Mouse (Mus musculus) limb, embryonic 15.5 days (tissue): ENCODE measurements at regions not wholly inside any gene's neighbourhood (a gene's known extent, or its start where the extent isn't known, plus 50 kb on each side); places are given as distances from the start of the nearest gene placed in this dataset.
A peak's percentile ranks its signal among the peaks of the same experiment; 100 is the strongest.

ENCODE experiments used
- ATAC-seq: fragments of 200-750 bp; cut with Nextera tagmentation; 2 replicates; pipeline ENCODE4 v1.8.0; 2017; ENCODE audit warnings: low read depth, moderate TSS enrichment; ENCODE audit not compliant: insufficient number of reproducible peaks, low FRiP score, low TSS enrichment
- H3K27ac ChIP-seq: fragments of 300-500 bp; sonication (generic); 2 replicates; pipeline ENCODE4 v1.5.1; 2015; ENCODE audit warnings: moderate library complexity, mild to moderate bottlenecking, inconsistent platforms
- H3K27me3 ChIP-seq: fragments of 300-500 bp; sonication (generic); 2 replicates; pipeline ENCODE4 v1.6.1; 2015; ENCODE audit warnings: inconsistent platforms
- H3K36me3 ChIP-seq: fragments of 300-500 bp; sonication (generic); 2 replicates; pipeline ENCODE4 v1.6.1; 2015; ENCODE audit warnings: inconsistent platforms
- H3K4me1 ChIP-seq: fragments of 300-500 bp; sonication (generic); 2 replicates; pipeline ENCODE4 v1.6.1; 2015; ENCODE audit warnings: inconsistent platforms
- H3K4me2 ChIP-seq: fragments of 300-500 bp; sonication (generic); 2 replicates; pipeline ENCODE4 v1.6.1; 2015; ENCODE audit warnings: mild to moderate bottlenecking, inconsistent platforms
- H3K4me3 ChIP-seq: fragments of 300-500 bp; sonication (generic); 2 replicates; pipeline ENCODE4 v1.5.1; 2015; ENCODE audit warnings: mild to moderate bottlenecking, inconsistent platforms
- H3K9ac ChIP-seq: fragments of 300-500 bp; sonication (generic); 2 replicates; pipeline ENCODE4 v1.6.1; 2015; ENCODE audit warnings: inconsistent platforms
- H3K9me3 ChIP-seq: fragments of 300-500 bp; sonication (generic); 2 replicates; pipeline ENCODE4 v1.6.1; 2016; ENCODE audit warnings: inconsistent platforms
- WGBS: fragments of 180-500 bp; shearing (Covaris S2); methylation state at CpG from one replicate; pipeline ENCODE4 v1.1.7; 2015; 5-methylcytosine and 5-hydroxymethylcytosine counted together

DNA sequence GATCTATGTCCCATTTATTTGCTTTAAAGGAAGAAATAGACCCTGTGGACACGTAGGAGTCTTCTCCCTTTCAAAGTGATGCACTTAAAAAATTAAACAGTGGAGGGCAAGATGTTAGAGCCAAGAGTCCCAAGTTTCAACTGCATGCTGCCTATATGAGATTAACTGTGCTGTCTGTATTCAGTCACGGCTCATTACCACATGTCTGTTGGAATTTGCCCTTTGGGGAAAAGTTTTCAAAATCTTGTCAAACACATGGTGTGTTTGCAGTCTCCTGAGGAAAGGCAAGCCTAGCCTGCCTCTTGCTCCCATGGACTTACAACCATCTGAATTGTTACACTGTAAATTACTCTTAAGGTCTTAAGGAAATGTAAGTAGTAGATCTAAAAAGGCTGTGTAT lies 211.9 kb upstream of the Gimd1 start:
- H3K36me3 ChIP-seq: no peaks in the 10 kb centered on the region
- H3K27me3 ChIP-seq: no peaks in the 10 kb centered on the region
- no peaks in the 10 kb centered on the region for H3K9me3 ChIP-seq
- no peak overlapping the region for H3K9ac ChIP-seq
- no peak overlapping the region for H3K4me3 ChIP-seq
- no peak overlapping the region for H3K4me2 ChIP-seq
- H3K27ac ChIP-seq: no peak overlapping the region
- H3K4me1 ChIP-seq: 0 out of 2 replicates have a peak, but pooled peaks cover 3% of the 10 kb centered on the region
- no peak for ATAC-seq
- WGBS: 44% methylated on average over 2 of the region's 2 CpGs

DNA sequence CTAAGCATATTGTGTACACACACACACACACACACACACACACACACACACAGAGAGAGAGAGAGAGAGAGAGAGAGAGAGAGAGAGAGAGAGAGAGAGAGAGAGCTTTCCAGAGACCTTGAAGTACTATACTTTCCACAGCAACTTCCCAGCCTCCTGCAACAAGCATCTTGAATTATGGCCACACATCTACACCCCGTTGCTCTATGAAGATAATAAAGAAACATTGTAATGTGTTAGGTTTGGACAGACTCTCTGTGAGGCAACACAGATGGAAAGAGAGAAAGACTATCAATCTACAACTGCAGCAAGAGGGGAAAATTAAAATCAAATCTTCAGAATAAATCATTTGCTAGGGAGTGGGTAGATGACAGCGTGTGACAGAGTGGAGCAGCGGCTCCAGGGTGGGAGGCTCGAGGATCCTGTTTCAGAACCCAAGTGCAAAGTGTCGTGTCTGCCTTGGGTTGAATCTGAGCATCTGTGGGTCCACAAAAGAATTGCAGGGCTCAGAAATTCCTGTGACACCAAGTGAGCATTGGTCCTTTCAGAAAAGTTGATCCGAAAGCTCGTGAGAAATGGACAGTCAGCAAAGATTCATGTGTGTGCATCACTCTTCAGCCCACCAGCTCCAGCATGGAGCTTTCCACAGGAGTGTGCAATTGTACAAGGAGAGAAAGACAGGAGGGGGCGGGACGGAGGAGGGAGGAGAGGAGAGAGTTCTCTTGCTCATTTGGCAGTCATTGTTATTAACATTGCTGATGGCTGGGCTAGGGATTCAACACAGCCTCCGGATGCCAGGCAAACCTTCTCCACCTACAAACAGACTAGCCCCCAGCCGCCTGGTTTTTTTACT lies 203.6 kb upstream of the Gimd1 start:
- H3K27me3 ChIP-seq: no peaks in the 10 kb centered on the region
- H3K36me3 ChIP-seq: no peaks in the 10 kb centered on the region
- no peak for ATAC-seq
- H3K4me2 ChIP-seq: no peak overlapping the region
- no peaks in the 10 kb centered on the region for H3K9me3 ChIP-seq
- 44% methylated on average over 11 of the region's 11 CpGs for WGBS
- no peak overlapping the region for H3K9ac ChIP-seq
- no peak overlapping the region for H3K4me3 ChIP-seq
- peaks cover 17% of the 10 kb centered on the region; the same call in 1 of the 2 replicates for H3K4me1 ChIP-seq
- H3K27ac ChIP-seq: peak overlapping the region; percentile 38; the same call in 1 of the 2 replicates

DNA sequence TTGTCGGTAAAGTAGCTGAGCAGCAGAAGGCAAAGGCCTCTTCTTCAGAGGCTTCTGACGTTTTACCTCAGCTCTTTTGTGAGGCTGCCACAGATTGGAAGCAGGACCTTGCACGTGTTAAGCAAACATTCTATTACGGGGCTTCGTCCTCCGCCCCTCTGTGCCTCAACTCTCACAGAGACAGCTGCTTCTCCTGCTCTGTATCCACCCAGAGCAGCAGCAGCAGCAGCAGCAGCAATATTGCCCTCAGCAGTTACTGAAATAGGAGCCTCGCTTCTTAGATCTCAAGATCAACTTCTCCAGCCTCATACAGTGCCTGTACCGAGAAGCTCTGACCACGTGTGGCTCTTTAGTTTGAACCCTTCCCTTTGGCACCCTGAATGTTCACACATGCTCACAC lies 202.4 kb upstream of the Gimd1 start:
- Histone ChIP-seq H3K4me2 (no peak overlapping the region), H3K4me3 (no peak overlapping the region), H3K36me3 (no peaks in the 10 kb centered on the region), H3K27me3 (no peaks in the 10 kb centered on the region), H3K9ac (no peak overlapping the region), H3K27ac (peak overlapping the region; percentile 29; the same call in 1 of the 2 replicates), H3K9me3 (no peaks in the 10 kb centered on the region), H3K4me1 (peaks cover 17% of the 10 kb centered on the region; the same call in 1 of the 2 replicates)
- WGBS: 31% methylated on average over 9 of the region's 9 CpGs
- ATAC-seq: no peak

DNA sequence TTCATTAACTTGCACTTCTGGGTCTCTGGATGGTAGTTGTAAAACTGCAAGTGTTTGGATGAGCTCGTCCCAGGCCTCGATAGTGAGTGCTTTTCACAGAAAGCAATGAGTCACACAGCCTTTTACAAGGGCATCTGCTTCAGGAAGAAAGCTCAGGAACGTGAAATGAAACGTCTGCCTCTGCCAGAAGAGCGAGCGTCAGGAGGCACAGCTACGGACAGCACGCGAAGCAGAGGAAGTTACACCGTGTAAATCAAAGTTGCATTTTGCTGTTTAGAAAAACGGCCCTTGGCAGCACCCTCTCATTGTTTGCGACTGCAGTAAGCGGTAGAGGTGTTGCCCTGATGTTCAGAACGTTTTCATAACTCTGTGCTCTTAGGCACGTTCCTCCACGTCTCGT lies 201.5 kb upstream of the Gimd1 start:
- 24% methylated on average over 17 of the region's 17 CpGs for WGBS
- Histone ChIP-seq H3K9ac (no peak overlapping the region), H3K36me3 (no peaks in the 10 kb centered on the region), H3K9me3 (no peaks in the 10 kb centered on the region), H3K4me3 (no peak overlapping the region), H3K27ac (peak overlapping the region; percentile 48; the same call in 1 of the 2 replicates), H3K4me2 (peak overlapping the region; percentile 19; the same call in 1 of the 2 replicates), H3K4me1 (peaks cover 17% of the 10 kb centered on the region; the same call in 1 of the 2 replicates), H3K27me3 (no peaks in the 10 kb centered on the region)
- 0 out of 2 replicates have a peak, but pooled peaks have one; percentile 19 for ATAC-seq

DNA sequence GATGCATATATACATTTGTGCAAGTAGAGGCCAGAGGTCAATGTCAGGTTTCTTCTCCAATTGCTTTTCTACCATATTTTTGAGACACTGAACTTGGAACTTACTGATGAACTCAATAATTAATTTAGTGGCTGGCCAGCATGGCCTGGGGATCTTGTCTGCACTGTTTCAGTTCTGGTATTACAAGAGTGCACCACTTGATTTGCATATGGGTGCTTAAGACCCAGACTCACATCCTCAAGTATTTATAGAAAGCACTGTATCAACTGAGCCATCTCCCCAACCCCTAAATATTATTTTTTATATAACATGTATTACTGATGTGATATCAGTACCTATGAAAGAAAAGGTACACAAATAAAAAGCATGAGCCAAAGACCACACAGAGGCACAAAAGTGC lies 197.8 kb upstream of the Gimd1 start:
- ATAC-seq: no peak
- H3K4me1 ChIP-seq: peaks cover 11% of the 10 kb centered on the region; the same call in 1 of the 2 replicates
- H3K27me3 ChIP-seq: no peaks in the 10 kb centered on the region
- H3K4me3 ChIP-seq: no peak overlapping the region
- H3K4me2 ChIP-seq: no peak overlapping the region
- no peaks in the 10 kb centered on the region for H3K36me3 ChIP-seq
- H3K9ac ChIP-seq: no peak overlapping the region
- no peak overlapping the region for H3K27ac ChIP-seq
- no peaks in the 10 kb centered on the region for H3K9me3 ChIP-seq

GRCm38 (mm10) chr3:132441226-132441625 lies 188.4 kb upstream of the Gimd1 start:
- H3K36me3 ChIP-seq: no peaks in the 10 kb centered on the region
- ATAC-seq: no peak

GRCm38 (mm10) chr3:132453927-132454326 lies 175.7 kb upstream of the Gimd1 start:
- no peak for ATAC-seq
- H3K4me1 ChIP-seq: no peaks in the 10 kb centered on the region
- WGBS: 62% methylated on average over 4 of the region's 4 CpGs

More at GRCm38 (mm10) chr3:132441226-132441625, 188.4 kb upstream of the Gimd1 start:
- H3K4me2 ChIP-seq: no peak overlapping the region
- H3K27me3 ChIP-seq: no peaks in the 10 kb centered on the region
- WGBS: 76% methylated on average over 6 of the region's 6 CpGs
- H3K4me3 ChIP-seq: no peak overlapping the region
- H3K9me3 ChIP-seq: no peaks in the 10 kb centered on the region
- no peak overlapping the region for H3K9ac ChIP-seq
- no peak overlapping the region for H3K27ac ChIP-seq
- no peaks in the 10 kb centered on the region for H3K4me1 ChIP-seq

DNA sequence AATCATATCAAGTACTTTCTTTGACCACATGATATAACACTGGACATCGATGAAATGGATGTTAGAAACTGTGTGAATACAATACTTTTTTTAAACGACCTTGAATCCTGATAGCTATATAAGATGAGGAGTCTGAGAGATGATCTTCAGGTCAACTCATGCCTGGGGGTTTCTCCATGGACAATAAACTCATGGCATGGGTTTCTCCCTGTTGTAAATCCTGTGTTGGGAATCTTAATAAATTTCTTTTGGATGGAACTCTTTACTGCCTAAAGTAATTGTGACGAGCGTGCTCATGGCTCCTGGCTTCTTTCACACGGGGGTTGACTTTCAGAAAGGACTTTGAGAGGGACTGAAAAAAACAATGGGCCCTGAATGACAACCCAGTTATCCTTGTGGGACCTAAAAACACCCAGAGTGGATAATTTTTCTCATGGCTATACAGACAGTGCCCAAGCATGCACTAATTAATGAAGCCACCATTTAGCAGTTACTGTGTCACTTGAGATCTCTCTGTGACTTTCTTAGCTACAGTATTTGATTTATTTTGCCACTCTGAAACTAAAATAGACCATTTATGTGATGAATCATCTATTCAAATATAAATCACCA lies 167.2 kb upstream of the Gimd1 start:
- Histone ChIP-seq H3K4me3 (no peak overlapping the region), H3K4me1 (no peaks in the 10 kb centered on the region), H3K9ac (no peak overlapping the region), H3K36me3 (no peaks in the 10 kb centered on the region), H3K9me3 (no peaks in the 10 kb centered on the region), H3K27me3 (no peaks in the 10 kb centered on the region), H3K4me2 (no peak overlapping the region), H3K27ac (no peak overlapping the region)
- ATAC-seq: no peak
- WGBS: 72% methylated on average over 5 of the region's 5 CpGs

More at GRCm38 (mm10) chr3:132453927-132454326, 175.7 kb upstream of the Gimd1 start:
- H3K4me3 ChIP-seq: no peak overlapping the region
- no peak overlapping the region for H3K4me2 ChIP-seq
- H3K27me3 ChIP-seq: no peaks in the 10 kb centered on the region
- no peak overlapping the region for H3K27ac ChIP-seq
- no peaks in the 10 kb centered on the region for H3K36me3 ChIP-seq
- H3K9me3 ChIP-seq: no peaks in the 10 kb centered on the region
- no peak overlapping the region for H3K9ac ChIP-seq

DNA sequence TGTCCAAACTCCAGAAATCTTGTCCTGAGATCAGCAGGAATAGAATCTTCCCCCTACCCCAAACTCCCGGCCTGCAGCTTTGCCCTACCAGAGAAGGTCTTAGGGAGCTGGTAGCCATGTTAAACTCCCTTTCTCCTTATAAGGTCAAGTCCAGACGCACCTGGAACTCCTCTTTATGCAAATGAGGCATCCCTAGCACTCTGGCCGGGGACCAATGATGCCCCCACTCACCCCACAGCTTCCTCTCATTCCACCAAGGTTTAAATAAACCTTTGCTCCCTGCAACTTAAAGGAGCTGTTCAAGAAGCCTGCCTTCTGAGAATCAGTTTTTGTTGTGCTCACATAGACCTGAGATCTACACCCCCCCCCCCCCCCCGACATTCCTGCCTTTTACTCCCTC lies 158.6 kb upstream of the Gimd1 start:
- Histone ChIP-seq H3K4me3 (no peak overlapping the region), H3K4me1 (no peaks in the 10 kb centered on the region), H3K9me3 (no peaks in the 10 kb centered on the region), H3K36me3 (no peaks in the 10 kb centered on the region), H3K4me2 (no peak overlapping the region), H3K27me3 (no peaks in the 10 kb centered on the region), H3K9ac (no peak overlapping the region), H3K27ac (no peak overlapping the region)
- ATAC-seq: no peak
- 52% methylated on average over 4 of the region's 4 CpGs for WGBS

GRCm38 (mm10) chr3:132477768-132478167 lies 151.9 kb upstream of the Gimd1 start:
- 84% methylated on average over 5 of the region's 5 CpGs for WGBS
- Histone ChIP-seq H3K9me3 (no peaks in the 10 kb centered on the region), H3K36me3 (no peaks in the 10 kb centered on the region), H3K9ac (no peak overlapping the region), H3K27ac (no peak overlapping the region), H3K4me2 (no peak overlapping the region), H3K4me1 (no peaks in the 10 kb centered on the region), H3K4me3 (no peak overlapping the region), H3K27me3 (no peaks in the 10 kb centered on the region)
- no peak for ATAC-seq

GRCm38 (mm10) chr3:132479275-132479674 lies 150.3 kb upstream of the Gimd1 start:
- Histone ChIP-seq H3K9me3 (no peaks in the 10 kb centered on the region), H3K4me2 (no peak overlapping the region), H3K9ac (no peak overlapping the region), H3K4me1 (no peaks in the 10 kb centered on the region), H3K27me3 (no peaks in the 10 kb centered on the region), H3K36me3 (no peaks in the 10 kb centered on the region), H3K4me3 (no peak overlapping the region), H3K27ac (no peak overlapping the region)
- whole genome bisulfite sequencing: 83% methylated on average over 2 of the region's 2 CpGs
- no peak for ATAC-seq

DNA sequence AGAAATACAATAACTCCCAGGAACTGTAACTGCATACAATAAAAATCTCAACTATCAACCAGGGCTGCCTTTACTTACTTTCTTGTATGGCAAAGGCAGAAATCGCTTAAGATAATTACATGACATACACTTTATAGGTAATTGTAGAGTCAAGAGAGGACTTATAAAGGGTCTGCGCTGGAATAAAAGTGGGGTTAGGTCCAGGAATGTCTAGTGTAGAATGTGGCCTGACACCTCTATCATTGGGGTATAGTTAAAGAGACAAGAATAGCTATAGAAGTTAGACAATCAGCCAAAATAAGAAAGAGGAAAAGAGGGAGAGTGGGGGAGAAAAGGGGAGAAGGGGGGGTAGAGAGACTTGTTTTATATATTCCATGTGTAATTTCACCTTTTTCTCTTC lies 144.8 kb upstream of the Gimd1 start:
- no peak overlapping the region for H3K4me2 ChIP-seq
- WGBS: 68% methylated on average over 2 of the region's 2 CpGs
- no peak overlapping the region for H3K27ac ChIP-seq
- no peaks in the 10 kb centered on the region for H3K36me3 ChIP-seq
- no peaks in the 10 kb centered on the region for H3K9me3 ChIP-seq
- no peaks in the 10 kb centered on the region for H3K4me1 ChIP-seq
- peak; percentile 55; the same call in 1 of the 2 replicates for ATAC-seq
- no peak overlapping the region for H3K9ac ChIP-seq
- H3K27me3 ChIP-seq: no peaks in the 10 kb centered on the region
- H3K4me3 ChIP-seq: no peak overlapping the region
